Mouse (Mus musculus) left cerebral cortex, adult 2 months (tissue): ENCODE measurements around the gene Neurl1a. TPM values are rescaled to one million over a fixed set of nuclear protein-coding genes. Genes with fewer than 3 reads are reported as not detected.

Experiments used
- DNase-seq, 2 experiments: peaks; one replicate each; pipeline ENCODE4 v3.0.0; 2021 to 2022; ENCODE audit warnings: low spot score in 2 of 2, mixed read lengths in 1 of 2; ENCODE audit errors: extremely low spot score in 1 of 2
- H3K27ac ChIP-seq: fragments of 200-600 bp; 2 replicates; pipeline ENCODE4 v1.8.1; 2022
- H3K4me3 ChIP-seq: fragments of 200-600 bp; 2 replicates; pipeline ENCODE4 v1.8.1; 2022
- CTCF ChIP-seq: fragments of 200-600 bp; IDR thresholded peaks from 2 replicates; pipeline ENCODE4 v1.8.1; 2022; ENCODE audit warnings: antibody characterized with exemption, mild to moderate bottlenecking, moderate library complexity
- intact Hi-C: fragments of 180-260 bp; cut with DNase I; formaldehyde crosslinking; loops from one replicate; pipeline ENCODE4 v1.15.1; 2025
- total RNA-seq, 2 experiments: library from RNA; stranded (reverse); gene quantifications; 2 replicates each; pipeline ENCODE4 v1.2.3; 2021

The Neurl1a gene
- total RNA-seq, 2 experiments from 2014 or later: 178 to 194 TPM

DNA sequence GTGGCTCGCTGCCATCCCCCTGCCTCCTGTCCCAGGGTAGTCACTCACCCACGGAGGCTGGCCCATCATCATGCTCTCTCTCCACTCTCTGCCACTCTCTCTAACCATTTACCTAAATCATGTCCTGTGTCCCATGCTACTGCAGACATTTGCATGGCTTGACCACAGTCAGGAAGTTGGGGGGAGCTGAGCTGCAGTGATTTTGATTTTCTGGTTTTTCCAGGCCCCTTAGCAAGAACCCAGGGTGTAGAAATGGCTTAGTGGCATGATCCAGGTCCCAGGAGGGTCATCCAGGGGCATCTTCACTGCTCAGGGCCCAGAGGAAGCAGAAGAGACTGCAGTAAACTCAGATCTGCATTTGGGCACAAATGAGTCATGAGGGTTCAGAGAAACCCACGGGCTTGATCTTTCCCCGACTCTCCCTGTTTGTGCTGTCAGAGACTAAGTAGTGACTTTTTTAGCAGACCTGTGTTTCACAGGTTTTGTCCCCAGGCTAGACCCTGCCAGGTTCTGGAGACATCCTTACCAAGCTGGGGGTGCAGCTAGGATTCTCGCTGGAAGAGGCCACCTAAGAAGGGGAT, 30.3 kb upstream of the Neurl1a start:
- intact Hi-C loops: no loop called here
- no peak for DNase-seq

DNA sequence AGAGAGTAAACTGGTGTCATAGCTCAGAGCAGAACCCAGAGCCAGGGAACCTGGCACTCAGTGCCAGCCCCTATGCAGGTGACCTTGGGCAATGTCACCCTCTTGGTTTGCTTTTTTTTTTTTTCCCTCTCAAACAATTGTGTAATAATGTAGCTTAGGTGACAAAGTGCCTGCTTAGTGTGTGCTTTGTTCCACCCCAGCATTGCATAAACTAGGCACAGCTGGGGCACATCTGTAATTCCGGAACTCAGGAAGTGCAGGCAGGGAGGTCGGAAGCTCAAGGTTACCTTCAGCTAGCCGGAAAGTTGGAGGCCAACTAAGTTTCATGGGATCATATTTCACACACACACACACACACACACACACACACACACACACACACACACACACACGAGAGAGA, 28.8 kb upstream of the Neurl1a start:
- Histone ChIP-seq H3K4me3 (no peak overlapping the region), H3K27ac (no peak overlapping the region)
- no peak for DNase-seq
- TF ChIP-seq CTCF: no peak
- intact Hi-C loops: no loop called here

More for the DNA sequence above, 30.3 kb upstream of the Neurl1a start:
- no peak overlapping the region for H3K27ac ChIP-seq
- no peak for TF ChIP-seq CTCF
- H3K4me3 ChIP-seq: no peak overlapping the region

DNA sequence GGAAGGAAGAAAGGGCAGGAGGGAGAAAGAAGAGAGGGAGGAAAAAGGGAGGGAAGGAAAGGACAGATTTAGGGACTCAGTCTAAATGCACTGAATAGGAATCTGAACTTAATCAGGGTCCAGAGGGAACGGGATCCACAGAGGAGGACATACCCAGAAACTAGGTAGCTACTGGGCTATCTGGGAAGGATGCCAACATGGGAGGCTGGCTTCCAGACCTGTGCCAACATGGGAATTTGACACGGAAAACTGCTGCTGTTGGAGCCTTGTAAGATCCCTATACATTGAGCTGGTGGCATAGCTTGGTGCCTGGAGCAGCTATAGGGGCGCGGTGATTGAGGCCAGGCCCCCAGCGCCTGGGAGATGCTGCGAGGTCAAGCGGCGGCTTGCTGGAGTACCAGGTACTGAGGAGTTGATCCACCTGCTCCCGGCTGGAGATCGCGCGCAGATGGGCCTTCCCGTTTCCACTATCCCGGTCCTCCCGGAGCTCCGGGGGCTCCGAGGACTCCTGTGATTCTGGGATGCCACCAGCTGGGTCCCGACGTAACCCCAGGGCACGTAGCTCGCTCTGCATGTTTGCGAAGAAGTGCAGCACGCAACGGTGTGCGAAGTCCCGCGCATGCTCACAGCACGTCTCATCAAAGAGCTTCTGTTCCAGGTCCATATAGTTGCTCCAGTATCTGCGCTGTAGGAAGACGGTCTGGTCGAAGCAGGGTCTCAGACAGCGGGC, 27.1 kb upstream of the Neurl1a start:
- H3K27ac ChIP-seq: no peak overlapping the region
- no peak for DNase-seq
- intact Hi-C loops: no loop called here
- H3K4me3 ChIP-seq: peak overlapping the region; percentile 41
- TF ChIP-seq CTCF: no peak

DNA sequence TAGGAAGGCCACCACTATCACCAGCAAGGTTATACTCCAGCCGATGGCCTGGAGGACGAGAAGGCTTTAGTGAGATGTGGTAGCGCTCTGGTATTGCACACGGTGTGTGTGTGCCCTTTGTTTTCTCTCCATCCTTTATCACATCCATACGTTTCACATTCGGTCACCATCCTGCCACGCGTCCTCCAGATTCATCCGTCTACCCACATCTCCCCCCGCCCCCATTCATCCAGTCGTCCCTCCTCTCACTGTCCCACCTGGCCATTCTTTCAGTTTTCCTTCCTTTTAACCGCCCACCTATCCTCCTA, 26.6 kb upstream of the Neurl1a start:
- no peak for TF ChIP-seq CTCF
- H3K27ac ChIP-seq: no peak overlapping the region
- DNase-seq: no peak
- intact Hi-C loops: no loop called here
- H3K4me3 ChIP-seq: no peak overlapping the region

DNA sequence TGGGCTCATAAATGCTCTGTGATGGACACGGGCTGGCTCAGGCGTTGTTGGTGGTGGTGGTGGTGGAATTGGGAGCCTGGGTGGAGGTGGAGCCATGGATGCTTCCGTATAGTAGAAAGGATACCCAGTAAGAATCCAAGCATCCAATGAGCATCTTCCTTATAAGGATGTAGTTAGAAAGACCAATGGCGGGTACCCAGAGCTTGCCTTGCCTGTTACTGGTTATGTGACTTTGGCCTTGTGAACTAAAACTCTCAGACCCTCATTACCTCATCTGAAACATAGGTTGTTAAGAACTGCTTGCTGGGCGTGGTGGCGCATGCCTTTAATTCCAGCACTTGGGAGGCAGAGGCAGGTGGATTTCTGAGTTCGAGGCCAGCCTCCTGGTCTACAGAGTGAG, 24.9 kb upstream of the Neurl1a start:
- DNase-seq: no peak
- TF ChIP-seq CTCF: no peak
- no peak overlapping the region for H3K4me3 ChIP-seq
- intact Hi-C loops: no loop called here
- H3K27ac ChIP-seq: no peak overlapping the region

DNA sequence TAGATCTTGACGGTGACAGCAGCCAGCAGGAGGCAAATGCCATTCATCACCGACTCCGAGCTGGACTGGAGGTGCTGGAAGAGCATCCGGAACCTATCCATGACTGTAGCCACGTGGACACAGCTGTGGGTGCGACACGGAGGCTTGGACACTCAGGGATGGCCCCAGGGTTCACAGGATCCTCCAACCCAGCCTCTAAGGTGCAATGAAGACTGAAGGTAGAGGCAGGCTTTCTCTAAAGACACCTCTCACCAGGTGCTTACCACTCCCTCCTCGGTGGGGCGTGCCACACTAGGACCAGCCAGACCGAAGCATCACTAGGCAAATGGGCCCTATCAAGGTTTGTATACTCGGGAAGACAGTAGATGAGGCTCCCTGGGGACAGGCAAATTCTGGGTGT, 21.0 kb upstream of the Neurl1a start, which contains the start of gene Calhm3:
Gene Calhm3, minus strand, starts transcription at position 101 of the 400 bp plus-strand sequence.
- DNase-seq: no peak
- Histone ChIP-seq H3K27ac (no peak within 1 kb of the TSS), H3K4me3 (no peak within 1 kb of the TSS)
- intact Hi-C loops: no loop called here
- no peak for TF ChIP-seq CTCF

DNA sequence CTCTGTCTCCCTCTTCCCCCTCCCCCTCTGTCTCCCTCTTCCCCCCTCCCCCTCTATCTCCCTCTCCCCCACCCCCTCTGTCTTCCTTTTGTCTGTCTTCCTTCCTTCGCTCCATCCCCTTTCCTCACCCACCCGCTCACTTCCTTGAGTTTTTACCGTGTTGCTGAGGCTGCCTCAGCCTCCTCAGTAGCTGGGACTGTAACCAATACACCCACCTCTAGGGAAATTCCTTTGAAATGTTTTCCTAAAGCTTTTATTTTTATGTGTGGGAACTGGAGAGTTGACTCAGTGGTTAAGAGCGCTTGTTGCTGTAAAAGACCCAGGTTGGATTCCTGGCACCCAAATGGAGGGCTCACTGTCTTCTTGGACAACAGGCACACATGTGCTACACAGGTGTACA, 17.0 kb upstream of the Neurl1a start:
- Histone ChIP-seq H3K4me3 (no peak overlapping the region), H3K27ac (no peak overlapping the region)
- intact Hi-C loops: loop anchor here (1.0 kb wide), 1 partner anchor 23 kb away; the partner anchor contains the start of gene Calhm2
- no peak for TF ChIP-seq CTCF
- DNase-seq: no peak

DNA sequence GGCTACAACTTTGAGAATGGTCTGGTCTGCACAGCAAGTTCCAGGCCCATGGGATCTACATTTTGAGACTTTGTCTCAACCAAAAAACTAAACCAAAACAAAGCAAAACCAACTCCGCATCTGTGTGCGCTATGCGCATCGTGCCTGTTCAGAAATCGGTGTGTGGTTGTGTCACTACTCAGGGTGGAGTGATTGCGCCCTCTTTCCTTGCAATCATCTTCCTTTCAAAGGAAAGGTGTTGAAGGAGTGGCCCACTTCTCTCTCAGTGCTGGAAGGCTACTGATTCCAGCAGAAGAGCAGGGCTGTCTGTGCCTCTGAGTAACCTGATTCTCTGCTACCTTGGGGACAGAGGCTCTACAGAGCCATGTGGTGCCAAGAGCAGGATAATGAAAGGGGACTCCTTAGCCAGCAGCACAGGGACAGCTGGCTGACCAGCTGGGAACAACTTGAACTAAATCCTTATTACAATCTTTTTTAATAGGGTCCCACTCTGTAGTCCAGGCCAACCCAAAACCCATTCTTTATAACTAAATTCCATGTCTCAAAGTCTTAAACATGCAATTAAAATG, 15.4 kb upstream of the Neurl1a start:
- intact Hi-C loops: no loop called here
- no peak for DNase-seq
- TF ChIP-seq CTCF: no peak
- H3K27ac ChIP-seq: no peak overlapping the region
- H3K4me3 ChIP-seq: no peak overlapping the region

DNA sequence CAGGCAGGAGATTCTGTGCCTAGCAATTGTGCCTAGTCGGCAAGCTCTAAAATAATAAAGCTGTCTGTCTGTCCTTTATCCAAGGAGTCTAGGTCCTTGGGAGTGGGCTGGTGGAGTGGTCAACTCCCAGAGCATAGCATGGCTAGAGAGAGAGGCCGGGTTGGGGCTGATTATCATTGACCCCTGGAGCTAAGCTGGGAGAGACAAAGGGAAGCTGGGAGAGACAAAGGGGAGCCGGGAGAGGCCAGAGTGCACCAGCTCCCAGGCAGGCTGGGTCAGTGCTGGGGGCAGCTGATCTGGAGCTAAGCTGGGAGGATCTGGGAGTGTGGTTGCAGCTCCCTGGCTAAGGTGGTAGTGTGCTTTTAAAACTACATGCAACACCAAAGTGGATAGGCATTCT, 11.9 kb upstream of the Neurl1a start:
- H3K4me3 ChIP-seq: no peak overlapping the region
- H3K27ac ChIP-seq: no peak overlapping the region
- intact Hi-C loops: no loop called here
- no peak for TF ChIP-seq CTCF
- DNase-seq: no peak

DNA sequence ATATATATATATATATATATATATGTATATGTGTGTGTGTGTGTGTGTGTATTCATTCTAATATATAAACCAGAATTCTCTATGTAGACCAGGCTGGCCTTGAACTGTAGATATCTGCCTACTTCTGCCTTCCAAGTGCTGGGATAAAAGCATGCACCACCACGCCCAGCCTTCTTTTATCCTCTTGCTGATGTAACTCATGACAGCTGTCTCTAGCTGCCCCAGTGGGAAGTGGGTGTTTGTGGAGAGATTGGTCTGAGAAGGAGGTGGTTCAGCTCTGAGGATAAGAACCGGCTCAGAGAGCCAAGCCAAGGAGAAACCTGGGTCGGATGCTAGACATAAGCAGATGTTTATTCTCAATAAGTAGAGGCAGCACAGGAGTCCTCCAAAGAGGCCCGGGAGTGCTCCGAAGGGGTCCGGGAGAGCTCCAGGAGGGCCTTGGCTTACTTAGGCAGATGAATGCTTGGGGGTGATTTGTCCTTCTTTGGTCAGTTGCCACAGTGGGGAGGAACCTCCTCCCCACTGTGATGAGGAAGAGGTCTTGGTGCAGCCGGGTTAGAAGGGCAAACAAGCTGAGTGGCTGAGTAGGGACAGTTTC, 10.9 kb upstream of the Neurl1a start:
- no peak for DNase-seq
- intact Hi-C loops: loop anchor here (1.0 to 2.0 kb wide), 2 partner anchors 29 to 46 kb away; partner anchors contain the start of gene Calhm2
- no peak for TF ChIP-seq CTCF
- Histone ChIP-seq H3K27ac (no peak overlapping the region), H3K4me3 (no peak overlapping the region)

DNA sequence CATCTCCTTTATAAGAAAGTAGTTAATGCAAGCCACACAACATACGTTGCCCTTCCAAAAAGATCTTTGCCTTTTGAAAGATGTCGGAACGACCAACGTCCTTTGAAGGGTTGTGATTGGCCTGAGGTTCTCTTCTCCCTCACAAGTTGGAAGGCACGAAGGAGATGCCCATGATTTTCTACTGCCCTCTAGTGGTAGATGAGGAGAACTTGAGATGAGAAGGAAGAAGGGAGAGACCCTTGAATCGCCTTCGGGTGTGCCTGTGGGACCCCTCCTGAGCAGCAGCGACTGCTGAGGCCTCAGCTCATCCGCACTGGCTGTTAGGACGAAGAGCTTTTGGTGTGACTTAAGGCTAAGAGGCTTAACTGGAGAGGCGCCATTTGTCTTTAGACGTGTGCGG, 10.4 kb upstream of the Neurl1a start:
- intact Hi-C loops: loop anchor here (1.0 to 2.0 kb wide), 2 partner anchors 29 to 47 kb away; partner anchors contain the start of gene Calhm2
- no peak overlapping the region for H3K4me3 ChIP-seq
- TF ChIP-seq CTCF: peak; percentile 82
- DNase-seq: no peak
- no peak overlapping the region for H3K27ac ChIP-seq

DNA sequence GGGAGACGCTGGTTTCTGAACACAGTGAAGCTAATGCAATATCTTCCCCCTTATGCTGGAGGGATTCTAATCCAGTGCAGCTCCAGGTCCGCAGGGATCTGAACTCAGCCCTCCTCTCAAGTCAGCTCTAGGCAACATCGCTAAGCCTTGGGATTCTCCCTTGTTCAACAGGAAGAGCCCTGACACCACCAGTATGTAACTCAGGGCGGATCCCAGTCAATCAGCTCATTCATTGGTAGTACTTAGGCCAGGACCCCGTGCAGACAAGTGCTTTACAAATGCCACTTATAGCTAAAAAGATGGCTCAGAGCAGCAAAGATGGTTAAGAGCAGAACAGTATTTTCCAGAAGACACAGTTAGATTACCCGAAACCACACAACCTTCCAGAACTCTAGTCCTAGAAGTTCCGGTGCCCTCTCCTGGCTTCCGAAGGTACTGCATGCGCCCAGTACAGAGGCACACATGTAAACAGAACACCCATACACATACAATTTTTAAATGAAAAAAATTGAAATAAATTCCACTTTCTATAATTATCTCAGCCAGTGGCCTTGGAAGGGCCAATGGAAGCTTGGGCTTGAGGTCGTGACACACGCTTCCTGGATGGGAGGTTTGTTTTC, 9.7 kb upstream of the Neurl1a start:
- peak; percentile 98 for TF ChIP-seq CTCF
- no peak overlapping the region for H3K4me3 ChIP-seq
- H3K27ac ChIP-seq: no peak overlapping the region
- DNase-seq: peak; percentile 82 to 91
- intact Hi-C loops: loop anchor here (1.0 to 2.0 kb wide), 2 partner anchors 30 to 48 kb away; partner anchors contain the start of gene Calhm2
